Mouse (Mus musculus): ENCODE measurements around the gene Rcc1. TPM values are rescaled to one million over a fixed set of nuclear protein-coding genes. Genes with fewer than 3 reads are reported as not detected.

The Rcc1 gene
- polyA plus RNA-seq, 2 experiments, result 21.5 to 27.2 TPM

GRCm38 (mm10) chr4:132350854-132351253 lies 2.6 kb downstream of the Rcc1 start:
- no peak for ATAC-seq (ENCODE audit: insufficient read depth)
- Histone ChIP-seq H3K4me1 (replicated peaks; ENCODE audit: control insufficient read depth in 2 of 2, insufficient read depth in 2 of 2, low read length in 1 of 2) (peaks cover 8 to 21% of the 10 kb centered on the region in 2 experiments), H3K36me3 (replicated peaks; ENCODE audit: control insufficient read depth, insufficient read depth, low read depth) (peaks cover 14% of the 10 kb centered on the region), H3K27ac (peak overlapping the region; percentile 93), H3K9ac (replicated peaks) (no peak overlapping the region; the same call in 1 of the 2 replicates), H3K9me3 (ENCODE audit: control insufficient read depth, low read length) (no peaks in the 10 kb centered on the region), H3K4me3 (ENCODE audit: insufficient read depth in 1 of 2, low read depth in 2 of 2, low read length in 2 of 2) (no peak overlapping the region; a peak in 1 of 4 replicates), H3K27me3 (ENCODE audit: control insufficient read depth, insufficient read depth, low read length) (no peaks in the 10 kb centered on the region), H3K4me2 (ENCODE audit: low read depth) (peak overlapping the region; percentile 55)
- TF ChIP-seq EP300 (IDR thresholded peaks at IDR 0.05; ENCODE audit: low read depth) (no peak), CTCF (IDR thresholded peaks at IDR 0.05; ENCODE audit: low read depth) (no peak)
- 41% methylated on average over 3 of the region's 3 CpGs for WGBS (ENCODE audit: insufficient replicate concordance)
- DNase-seq (ENCODE audit: low read depth in 3 of 3, low spot score in 3 of 3), result no peak

- H3K4me3 ChIP-seq (ENCODE audit: insufficient read depth in 1 of 2, low read depth in 2 of 2, low read length in 2 of 2), result no peak overlapping the region
- TF ChIP-seq EP300 (IDR thresholded peaks at IDR 0.05; ENCODE audit: low read depth) (no peak; the same call in 1 of the 2 replicates), CTCF (IDR thresholded peaks at IDR 0.05; ENCODE audit: low read depth) (no peak)
- H3K9ac ChIP-seq (replicated peaks), result no peak overlapping the region
- H3K9me3 ChIP-seq (ENCODE audit: control insufficient read depth, low read length), result no peaks in the 10 kb centered on the region
- H3K36me3 ChIP-seq (replicated peaks; ENCODE audit: control insufficient read depth, insufficient read depth, low read depth), result peaks cover 14% of the 10 kb centered on the region
- peak overlapping the region; percentile 93 for H3K27ac ChIP-seq
- 0 out of 2 replicates have a peak, but pooled peaks have one; percentile 0 for ATAC-seq (ENCODE audit: insufficient read depth)
- 17% methylated on average over 2 of the region's 2 CpGs for WGBS (ENCODE audit: insufficient replicate concordance)
- no peaks in the 10 kb centered on the region for H3K27me3 ChIP-seq (ENCODE audit: control insufficient read depth, insufficient read depth, low read length)
- DNase-seq (ENCODE audit: low read depth in 3 of 3, low spot score in 3 of 3), result no peak
- peaks cover 4 to 18% of the 10 kb centered on the region in 2 experiments for H3K4me1 ChIP-seq (replicated peaks; ENCODE audit: control insufficient read depth in 2 of 2, insufficient read depth in 2 of 2, low read length in 1 of 2)
- H3K4me2 ChIP-seq (ENCODE audit: low read depth), result no peak overlapping the region
Measured at GRCm38 (mm10) chr4:132350123-132350740, 3.2 kb downstream of the Rcc1 start.

GRCm38 (mm10) chr4:132349495-132350122 lies 3.8 kb downstream of the Rcc1 start:
- Histone ChIP-seq H3K36me3 (replicated peaks; ENCODE audit: control insufficient read depth, insufficient read depth, low read depth) (peaks cover 14% of the 10 kb centered on the region), H3K4me3 (ENCODE audit: insufficient read depth in 1 of 2, low read depth in 2 of 2, low read length in 2 of 2) (no peak overlapping the region), H3K4me1 (replicated peaks; ENCODE audit: control insufficient read depth in 2 of 2, insufficient read depth in 2 of 2, low read length in 1 of 2) (peaks cover 3 to 16% of the 10 kb centered on the region in 2 experiments), H3K9me3 (ENCODE audit: control insufficient read depth, low read length) (no peaks in the 10 kb centered on the region), H3K4me2 (ENCODE audit: low read depth) (no peak overlapping the region), H3K27me3 (ENCODE audit: control insufficient read depth, insufficient read depth, low read length) (no peaks in the 10 kb centered on the region), H3K9ac (replicated peaks) (no peak overlapping the region), H3K27ac (peak overlapping the region; percentile 14; the same call in 1 of the 2 replicates)
- DNase-seq (ENCODE audit: low read depth in 3 of 3, low spot score in 3 of 3) (no peak), ATAC-seq (ENCODE audit: insufficient read depth) (no peak)
- TF ChIP-seq EP300 (IDR thresholded peaks at IDR 0.05; ENCODE audit: low read depth) (no peak), CTCF (IDR thresholded peaks at IDR 0.05; ENCODE audit: low read depth) (peak; percentile 46)
- WGBS (ENCODE audit: insufficient replicate concordance), result 40% methylated on average over 3 of the region's 3 CpGs

- DNase-seq (ENCODE audit: low read depth in 3 of 3, low spot score in 3 of 3) (no peak), ATAC-seq (ENCODE audit: insufficient read depth) (no peak)
- peaks cover 14% of the 10 kb centered on the region for H3K36me3 ChIP-seq (replicated peaks; ENCODE audit: control insufficient read depth, insufficient read depth, low read depth)
- H3K9ac ChIP-seq (replicated peaks), result no peak overlapping the region
- H3K27ac ChIP-seq, result no peak overlapping the region
- peaks cover 12 to 31% of the 10 kb centered on the region in 2 experiments for H3K4me1 ChIP-seq (replicated peaks; ENCODE audit: control insufficient read depth in 2 of 2, insufficient read depth in 2 of 2, low read length in 1 of 2)
- 52% methylated on average over 3 of the region's 3 CpGs for WGBS (ENCODE audit: insufficient replicate concordance)
- no peak overlapping the region for H3K4me2 ChIP-seq (ENCODE audit: low read depth)
- H3K9me3 ChIP-seq (ENCODE audit: control insufficient read depth, low read length), result no peaks in the 10 kb centered on the region
- TF ChIP-seq EP300 (IDR thresholded peaks at IDR 0.05; ENCODE audit: low read depth), result no peak
- peak; percentile 44 for TF ChIP-seq CTCF (IDR thresholded peaks at IDR 0.05; ENCODE audit: low read depth)
- H3K27me3 ChIP-seq (ENCODE audit: control insufficient read depth, insufficient read depth, low read length), result no peaks in the 10 kb centered on the region
- no peak overlapping the region for H3K4me3 ChIP-seq (ENCODE audit: insufficient read depth in 1 of 2, low read depth in 2 of 2, low read length in 2 of 2)
Measured at GRCm38 (mm10) chr4:132346661-132347060, 6.7 kb downstream of the Rcc1 start.

DNA sequence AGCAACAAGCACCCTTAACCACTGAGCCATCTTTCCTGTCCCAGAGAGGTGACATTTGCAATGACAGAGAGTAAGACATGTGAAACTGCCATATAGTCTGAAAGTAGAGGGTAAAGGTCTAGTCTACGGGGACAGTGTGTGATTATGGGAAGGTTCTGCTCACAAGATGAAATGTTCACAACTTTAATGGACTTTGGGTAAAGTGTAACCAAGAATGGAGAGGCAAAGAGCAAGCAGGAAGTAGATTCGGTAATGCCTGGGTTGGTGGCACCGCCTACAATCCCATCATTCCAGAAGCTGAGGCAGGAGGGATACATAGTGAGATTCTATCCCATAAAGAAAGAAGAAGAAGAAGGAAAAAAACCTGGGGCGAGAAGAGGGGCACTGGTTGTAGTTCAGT lies 7.1 kb downstream of the Rcc1 start:
- Histone ChIP-seq H3K9me3 (ENCODE audit: control insufficient read depth, low read length) (no peaks in the 10 kb centered on the region), H3K27ac (no peak overlapping the region), H3K9ac (replicated peaks) (no peak overlapping the region), H3K4me1 (replicated peaks; ENCODE audit: control insufficient read depth in 2 of 2, insufficient read depth in 2 of 2, low read length in 1 of 2) (peaks cover 12 to 31% of the 10 kb centered on the region in 2 experiments), H3K4me3 (ENCODE audit: insufficient read depth in 1 of 2, low read depth in 2 of 2, low read length in 2 of 2) (no peak overlapping the region), H3K4me2 (ENCODE audit: low read depth) (no peak overlapping the region; the same call in 1 of the 2 replicates), H3K36me3 (replicated peaks; ENCODE audit: control insufficient read depth, insufficient read depth, low read depth) (peaks cover 10% of the 10 kb centered on the region), H3K27me3 (ENCODE audit: control insufficient read depth, insufficient read depth, low read length) (no peaks in the 10 kb centered on the region)
- ATAC-seq (ENCODE audit: insufficient read depth) (no peak), DNase-seq (ENCODE audit: low read depth in 3 of 3, low spot score in 3 of 3) (no peak)
- 69% methylated on average over 4 of the region's 4 CpGs for WGBS (ENCODE audit: insufficient replicate concordance)
- no peak for TF ChIP-seq EP300 (IDR thresholded peaks at IDR 0.05; ENCODE audit: low read depth)
- no peak for TF ChIP-seq CTCF (IDR thresholded peaks at IDR 0.05; ENCODE audit: low read depth)
